ENCODE assay signal across 19 mouse cellular contexts in genomic region chrX:134752584-134752983, GRCm38 (mm10). TPM values are rescaled to one million over a fixed set of nuclear protein-coding genes. Genes with fewer than 3 reads are reported as not detected.
DNase-seq lines count a peak whose midpoint lies in the region; ATAC-seq and TF ChIP-seq lines count a peak whose summit lies in the region.
"Had no signal": no experiment of that assay in that cellular context is flagged by ENCODE, and none has a peak within 500 bp of the region (broad histone marks: within the 10 kb centered on the region; RNA-seq: fewer than 3 reads in every experiment).

No protein-coding gene starts in this region.

- H3K4me3 ChIP-seq in heart, embryonic 15.5 days = no peak overlapping the region
- no peak overlapping the region for H3K4me3 ChIP-seq in CH12.LX (replicated peaks in 1 of 3; ENCODE audit: low read depth in 2 of 3, low read length in 2 of 3, poor library complexity in 1 of 3)
- H3K4me3 ChIP-seq: embryonic facial prominence, embryonic 13.5 days; forebrain, embryonic 13.5 days; hindbrain, embryonic 15.5 days; left cerebral cortex, adult 2 months; neural tube, embryonic 15.5 days had no signal

- in situ Hi-C loops in CH12.LX (cut with MboI; ENCODE audit: low pct_ligation_motif_present, low pct_unique_long_range_greater_than_20kb, low sequenced_read_pairs) = no loop called here

- TF ChIP-seq RAD21 in CH12.LX (IDR thresholded peaks at IDR 0.05; ENCODE audit: low read depth, low read length) = no peak

- dilution Hi-C loops in CH12.LX (cut with MboI; ENCODE audit: extremely low pct_ligation_motif_present, extremely low pct_unique_long_range_greater_than_20kb, low sequenced_read_pairs) = no loop called here

- no peak for TF ChIP-seq CTCF in CH12.LX (conservative IDR thresholded peaks at IDR 0.05 in 1 of 2, IDR thresholded peaks at IDR 0.05 in 1 of 2; ENCODE audit: low read depth in 2 of 2, low read length in 2 of 2)

- peak; percentile 11 for DNase-seq in gastrocnemius, postnatal 25 days
- DNase-seq in gastrocnemius, postnatal 14 days = no peak
- DNase-seq in heart, postnatal 36 days = no peak
- DNase-seq in A20 (ENCODE audit: low read depth, low spot score) (peak; percentile 22), CH12.LX (ENCODE audit: extremely low read depth) (no peak)
- DNase-seq in kidney, adult 9 months = no peak
- no peak for DNase-seq in cerebellum, adult 18-20 months
- DNase-seq: adrenal gland, postnatal 25 days; cerebellum, adult 9-11 months; kidney, adult 2 months; kidney, postnatal 10 days; liver had no signal

- 15% methylated on average over 4 of the region's 4 CpGs for WGBS in heart, embryonic 15.5 days

- no peak for TF ChIP-seq EP300 in CH12.LX (IDR thresholded peaks at IDR 0.05; ENCODE audit: low read length)

- no peaks in the 10 kb centered on the region for H3K9me3 ChIP-seq in heart, embryonic 15.5 days (replicated peaks)
- no peaks in the 10 kb centered on the region for H3K9me3 ChIP-seq in CH12.LX (replicated peaks; ENCODE audit: low read length)
- H3K9me3 ChIP-seq: embryonic facial prominence, embryonic 13.5 days; forebrain, embryonic 13.5 days; hindbrain, embryonic 15.5 days; neural tube, embryonic 15.5 days had no signal

- peaks cover 3% of the 10 kb centered on the region; the same call in 1 of the 2 replicates for H3K79me2 ChIP-seq in CH12.LX (replicated peaks; ENCODE audit: control insufficient read depth, extremely low read depth, insufficient read depth, poor library complexity, severe bottlenecking)

- H3K27me3 ChIP-seq in heart, embryonic 15.5 days = no peaks in the 10 kb centered on the region; the same call in 1 of the 2 replicates
- H3K27me3 ChIP-seq in CH12.LX (replicated peaks) = no peaks in the 10 kb centered on the region
- H3K27me3 ChIP-seq: hindbrain, embryonic 15.5 days had no signal

- no peak overlapping the region for H3K4me2 ChIP-seq in heart, embryonic 15.5 days
- no peak overlapping the region for H3K4me2 ChIP-seq in CH12.LX (ENCODE audit: insufficient read depth, low read depth, poor library complexity, severe bottlenecking)
- H3K4me2 ChIP-seq: embryonic facial prominence, embryonic 13.5 days; forebrain, embryonic 13.5 days; hindbrain, embryonic 15.5 days; midbrain, embryonic 11.5 days; neural tube, embryonic 15.5 days had no signal

- TF ChIP-seq POLR2A in CH12.LX (IDR thresholded peaks at IDR 0.05; ENCODE audit: low read depth, low read length) = no peak

- H3K27ac ChIP-seq in heart, embryonic 15.5 days = peak overlapping the region; percentile 70
- H3K27ac ChIP-seq in CH12.LX (ENCODE audit: insufficient read depth, low read depth) = no peak overlapping the region
- H3K27ac ChIP-seq: embryonic facial prominence, embryonic 13.5 days; forebrain, embryonic 13.5 days; hindbrain, embryonic 15.5 days; left cerebral cortex, adult 2 months; neural tube, embryonic 15.5 days had no signal

- H3K4me1 ChIP-seq in heart, embryonic 15.5 days (replicated peaks) = peaks cover 5% of the 10 kb centered on the region; the same call in 1 of the 2 replicates
- H3K4me1 ChIP-seq in CH12.LX (ENCODE audit: control insufficient read depth in 1 of 2, insufficient read depth in 2 of 2) = 0 out of 4 replicates have a peak, but pooled peaks cover 1 to 3% of the 10 kb centered on the region in 2 experiments

- intact Hi-C loops in gastrocnemius, postnatal 14 days (cut with DNase I; ENCODE audit: low total_unique reads) = no loop called here
- intact Hi-C loops in heart, postnatal 36 days (cut with DNase I) = loop anchor here (5.0 to 10.0 kb wide), 2 partner anchors 55 to 148 kb away; partner anchors contain the start of genes Armcx2, Gla and Hnrnph2

- ATAC-seq in heart, embryonic 15.5 days (replicated peaks; ENCODE audit: insufficient number of reproducible peaks, insufficient read depth, low FRiP score, low read depth) = no peak
- ATAC-seq: forebrain, embryonic 13.5 days had no signal

- no peaks in the 10 kb centered on the region for H3K36me3 ChIP-seq in heart, embryonic 15.5 days
- H3K36me3 ChIP-seq in CH12.LX (replicated peaks in 1 of 2; ENCODE audit: control insufficient read depth in 1 of 2, insufficient read depth in 1 of 2, low read length in 1 of 2) = no peaks in the 10 kb centered on the region
- H3K36me3 ChIP-seq: embryonic facial prominence, embryonic 13.5 days; hindbrain, embryonic 15.5 days; neural tube, embryonic 15.5 days had no signal

- H3K9ac ChIP-seq in heart, embryonic 15.5 days = no peak overlapping the region
- H3K9ac ChIP-seq in CH12.LX (ENCODE audit: insufficient read depth, low read depth) = no peak overlapping the region
- H3K9ac ChIP-seq: embryonic facial prominence, embryonic 13.5 days; forebrain, embryonic 13.5 days; hindbrain, embryonic 15.5 days; neural tube, embryonic 15.5 days had no signal

TF ChIP-seq in CH12.LX, 34 proteins besides CTCF, POLR2A, EP300 and RAD21:
- TF ChIP-seq MEF2A (IDR thresholded peaks at IDR 0.05; ENCODE audit: borderline replicate concordance, low read depth, low read length) (peak; percentile 36; the same call in 1 of the 2 replicates), KAT2A (IDR thresholded peaks at IDR 0.05; ENCODE audit: insufficient replicate concordance, low read length) (no peak)

RNA-seq across cellular contexts. Expression of gene Armcx6, which starts 1.4 kb away (rescaled TPM):
- 1 to 10 TPM; 1.6 to 2.2 TPM for total RNA-seq in gastrocnemius, postnatal 25 days (2021)
- 1 to 10 TPM; 4.7 to 5.8 TPM for total RNA-seq in gastrocnemius, postnatal 14 days (2021)
- 14.1 and 17.0 TPM in 2 replicates for polyA plus RNA-seq in heart, embryonic 15.5 days (2015; fragmentation: Nextera tagmentation; extraction: Ambion mirVana)
- 1 to 10 TPM in 1 of 2 experiments, under 1 TPM in 1; 0.60 to 1.1 TPM for total RNA-seq in heart, postnatal 36 days (2021)
- 0.67 and 1.2 TPM in 2 replicates for total RNA-seq in CH12.LX (2012; rRNA removed)
- 1.3 and 1.7 TPM in 2 replicates for total RNA-seq in CH12.LX (2014; rRNA removed)
- polyA plus RNA-seq in CH12.LX (2012; ENCODE audit: insufficient read length, low read depth) = 1.7 and 2.2 TPM in 2 replicates

RNA-seq across cellular contexts. Expression of gene Armcx3, which starts 3.8 kb away (rescaled TPM):
- 10 to 100 TPM; 24.6 to 31.7 TPM for total RNA-seq in gastrocnemius, postnatal 25 days (2021)
- 10 to 100 TPM; 33.3 to 42.6 TPM for total RNA-seq in gastrocnemius, postnatal 14 days (2021)
- polyA plus RNA-seq in heart, embryonic 15.5 days (2015; fragmentation: Nextera tagmentation; extraction: Ambion mirVana) = 80.8 and 81.1 TPM in 2 replicates
- total RNA-seq in heart, postnatal 36 days (2021) = 10 to 100 TPM; 18.6 to 19.3 TPM
- total RNA-seq in CH12.LX (2012; rRNA removed) = 8.6 and 11.6 TPM in 2 replicates
- 0.23 and 0.49 TPM in 2 replicates for total RNA-seq in CH12.LX (2014; rRNA removed)
- polyA plus RNA-seq in CH12.LX (2012; ENCODE audit: insufficient read length, low read depth) = 1.1 and 1.2 TPM in 2 replicates

RNA-seq across cellular contexts. Expression of gene Armcx1, which starts 34.8 kb away (rescaled TPM):
- total RNA-seq in gastrocnemius, postnatal 25 days (2021) = 1 to 10 TPM; 2.8 to 3.6 TPM
- total RNA-seq in gastrocnemius, postnatal 14 days (2021) = 1 to 10 TPM; 5.6 to 6.6 TPM
- 40.5 and 43.2 TPM in 2 replicates for polyA plus RNA-seq in heart, embryonic 15.5 days (2015; fragmentation: Nextera tagmentation; extraction: Ambion mirVana)
- total RNA-seq in heart, postnatal 36 days (2021) = 1 to 10 TPM; 4.9 to 6.4 TPM
- 0.08 and 0.13 TPM in 2 replicates for total RNA-seq in CH12.LX (2012; rRNA removed)
- total RNA-seq in CH12.LX (2014; rRNA removed) = not detected in 2 replicates
- not detected in 2 replicates for polyA plus RNA-seq in CH12.LX (2012; ENCODE audit: insufficient read length, low read depth)

RNA-seq across cellular contexts. Expression of gene Armcx2, which starts 56.4 kb away (rescaled TPM):
- total RNA-seq in gastrocnemius, postnatal 25 days (2021) = 1 to 10 TPM; 4.8 to 5.0 TPM
- total RNA-seq in gastrocnemius, postnatal 14 days (2021) = 10 to 100 TPM; 12.9 to 18.6 TPM
- 53.9 and 57.3 TPM in 2 replicates for polyA plus RNA-seq in heart, embryonic 15.5 days (2015; fragmentation: Nextera tagmentation; extraction: Ambion mirVana)
- 1 to 10 TPM; 6.7 to 7.4 TPM for total RNA-seq in heart, postnatal 36 days (2021)
- total RNA-seq in CH12.LX (2012; rRNA removed) (12.6 and 15.3 TPM in 2 replicates), CH12.LX (2014; rRNA removed) (18.8 and 20.5 TPM in 2 replicates)
- polyA plus RNA-seq in CH12.LX (2012; ENCODE audit: insufficient read length, low read depth) = 17.3 and 19.6 TPM in 2 replicates

Comparison
In these comparisons a context has a peak if more than half of its experiments do, and no peak if none do; other contexts are left out.
1. DNase-seq: peak in gastrocnemius, postnatal 25 days (single experiment) and A20 (single experiment); none in gastrocnemius, postnatal 14 days (single experiment), heart, postnatal 36 days (0 of 2), CH12.LX (single experiment), kidney, adult 9 months (single experiment) and cerebellum, adult 18-20 months (0 of 2).